Mouse (Mus musculus) testis, adult 10 weeks (tissue): ENCODE data around the gene Cfap221. TPM values are rescaled to one million over a fixed set of nuclear protein-coding genes. Genes with fewer than 3 reads are reported as not detected.

ENCODE experiments used
- polyA plus RNA-seq: library from polyadenylated mRNA; stranded (reverse); fragments of 350-450 nt; fragmentation: Illumina TruSeq; extraction: RNeasy Lipid Tissue Mini Kit (QIAGEN cat#74804); gene quantifications from one replicate; pipeline ENCODE4 v1.2.3, GENCODE M21; 2014; ENCODE audit warnings: low read depth, low replicate concordance

The Cfap221 gene
- polyA plus RNA-seq = 63.4 TPM

DNA sequence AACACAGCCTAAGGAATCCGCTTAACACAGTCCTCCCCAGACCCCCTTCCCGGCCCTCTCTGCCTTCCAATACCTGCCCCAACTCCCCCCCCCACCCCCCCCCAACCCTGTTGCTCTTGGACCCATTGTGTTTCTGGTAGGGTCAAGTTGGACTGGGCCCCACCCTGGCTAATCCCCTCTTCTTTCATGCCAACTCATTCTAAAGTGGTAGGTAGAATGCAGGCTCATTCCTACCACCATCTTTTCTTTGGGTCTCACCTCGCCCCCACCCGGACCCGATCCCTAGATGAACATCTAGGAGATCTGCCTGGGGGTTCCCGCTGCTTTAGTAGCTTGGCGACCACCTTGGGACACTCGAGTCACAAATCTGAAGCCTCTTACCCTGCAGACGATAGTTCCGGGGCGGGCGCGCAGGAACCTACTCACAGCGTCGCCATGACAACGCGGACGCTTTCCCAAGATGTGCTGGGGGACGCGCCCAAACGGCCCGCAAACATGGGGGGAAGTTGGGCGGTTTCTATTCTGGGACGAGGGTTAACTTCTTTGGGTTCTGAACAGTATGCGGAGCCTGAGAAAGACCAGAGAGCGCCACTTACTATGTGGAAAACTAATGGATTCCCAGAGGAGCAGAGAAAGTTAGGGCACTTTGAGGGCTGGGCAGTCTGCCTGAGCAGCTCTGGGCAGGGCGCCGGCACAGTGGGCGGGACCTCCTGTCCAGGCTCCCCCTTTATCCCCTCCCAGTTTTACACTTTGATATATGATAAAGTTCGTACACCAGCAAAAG lies at the start of gene Cfap221:
Gene Cfap221, minus strand, starts transcription at position 437 of the 784 bp plus-strand sequence.

DNA sequence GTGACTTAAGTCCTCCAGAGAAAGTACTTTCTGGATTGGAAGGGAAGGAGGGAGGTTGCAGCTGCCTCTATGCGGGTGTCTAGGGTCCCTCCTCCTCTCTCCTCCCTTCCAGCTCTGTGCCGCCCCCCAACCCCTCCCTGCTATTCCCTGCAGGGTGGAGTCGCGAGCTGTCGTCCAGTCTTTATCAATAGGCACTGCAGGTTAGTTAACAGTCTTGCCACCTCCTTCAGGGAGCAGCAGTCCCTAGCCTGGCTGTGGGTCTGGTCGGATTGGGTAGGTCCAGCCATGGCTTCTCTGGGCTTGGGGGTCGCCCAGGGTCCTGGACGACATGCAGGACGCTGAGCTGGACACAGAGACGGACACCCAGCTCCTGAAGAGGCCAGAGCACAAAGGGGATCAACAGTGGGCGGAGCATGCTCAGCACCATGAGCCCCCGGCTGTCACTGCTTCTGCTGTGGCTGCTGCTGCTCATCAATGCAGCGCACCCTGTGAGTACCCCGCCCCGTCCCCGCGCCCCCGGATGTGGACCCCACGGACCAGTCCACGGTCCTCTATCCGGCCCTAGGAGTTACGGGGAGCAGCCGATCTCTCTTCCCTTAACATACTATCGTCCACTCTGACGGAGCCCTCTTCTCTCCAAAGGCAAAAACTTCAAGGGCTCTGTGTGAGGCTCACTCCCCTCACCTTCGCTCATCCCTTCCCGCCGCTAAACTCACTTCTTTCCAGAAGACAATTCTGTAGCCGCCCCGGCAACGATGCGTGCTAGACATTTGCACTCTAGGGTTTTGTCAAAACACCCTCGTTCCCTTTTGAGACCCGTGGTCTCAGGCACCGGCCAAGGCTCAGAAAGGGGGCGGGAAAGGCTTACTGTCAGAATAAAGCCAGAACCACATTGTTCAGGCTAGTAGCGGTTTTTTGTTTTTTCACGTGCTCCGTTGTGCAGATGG lies 10.1 kb upstream of the Cfap221 start, which contains the start of gene Sctr:
Gene Sctr, plus strand, starts transcription at position 51 of the 947 bp plus-strand sequence.

DNA sequence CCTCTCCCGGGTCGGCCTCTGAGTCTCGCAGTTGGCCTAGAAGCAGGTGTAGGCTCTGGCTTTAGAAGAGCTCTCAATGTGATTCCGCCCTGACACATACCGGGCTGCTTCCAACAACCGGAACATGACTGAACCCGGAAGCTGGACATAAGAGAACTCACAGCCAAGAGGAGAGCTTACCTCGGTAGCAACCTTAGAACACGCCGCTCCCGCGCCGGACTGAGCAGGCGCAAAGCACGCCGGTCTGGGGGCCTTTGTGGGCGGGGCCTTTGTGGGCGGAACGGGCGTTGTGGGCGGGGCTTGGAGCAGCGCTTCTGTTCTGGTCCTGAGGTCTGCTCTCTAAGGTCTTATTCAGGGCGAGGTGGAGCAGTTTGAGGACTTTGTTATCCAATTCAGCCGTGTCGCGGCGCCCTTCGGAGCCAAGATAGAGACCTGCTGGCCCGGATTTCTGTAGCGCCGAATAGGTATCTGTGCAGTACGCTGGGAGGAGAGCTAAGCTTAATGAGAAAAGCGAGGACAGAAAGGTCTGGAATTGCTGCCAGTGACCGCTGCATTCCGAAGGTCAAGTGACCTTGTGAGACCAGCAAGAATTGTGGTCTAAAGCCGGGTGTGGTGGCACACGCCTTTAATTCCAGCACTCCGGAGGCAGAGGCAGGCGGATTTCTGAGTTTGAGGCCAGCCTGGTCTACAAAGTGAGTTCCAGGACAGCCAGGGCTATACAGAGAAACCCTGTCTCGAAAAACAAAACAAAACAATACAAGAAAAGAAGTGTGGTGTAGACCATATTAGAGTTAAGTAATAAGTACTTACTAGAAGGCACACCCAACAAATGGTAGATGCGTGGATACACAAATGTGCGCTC lies 83.8 kb downstream of the Cfap221 start, which contains the start of gene Tmem177:
Gene Tmem177, minus strand, starts transcription at position 256 of the 862 bp plus-strand sequence.

Other genes starting within 250 kb of the Cfap221 start
- gene Ptpn4, start 159.6 kb downstream of the Cfap221 start, polyA plus RNA-seq = 130 TPM
- 4.4 TPM for gene Tmem177, start 84.0 kb downstream of the Cfap221 start, polyA plus RNA-seq
- not detected for gene Sctr, start 9.7 kb upstream of the Cfap221 start, polyA plus RNA-seq
- gene Tmem37, start 76.8 kb upstream of the Cfap221 start, polyA plus RNA-seq = 0.15 TPM
- 103 TPM for gene Dbi, start 123.8 kb upstream of the Cfap221 start, polyA plus RNA-seq
- 18.2 TPM for gene 3110009E18Rik, start 124.0 kb upstream of the Cfap221 start, polyA plus RNA-seq